Mouse (Mus musculus) C2C12 (cell line): ENCODE data around the gene Sfn. TPM values are rescaled to one million over a fixed set of nuclear protein-coding genes. Genes with fewer than 3 reads are reported as not detected.

Source experiments
- H3K27me3 ChIP-seq: one replicate; pipeline ENCODE4 v1.6.1; 2011; ENCODE audit not compliant: control insufficient read depth, insufficient read depth, insufficient read length
- H3K36me3 ChIP-seq: one replicate; pipeline ENCODE4 v1.6.1; 2011; ENCODE audit not compliant: control insufficient read depth, insufficient read depth
- H3K4me3 ChIP-seq: one replicate; pipeline ENCODE4 v1.5.1; 2011; ENCODE audit warnings: mild to moderate bottlenecking, control low read depth; ENCODE audit not compliant: poor library complexity, insufficient read depth, severe bottlenecking
- H3K79me2 ChIP-seq: one replicate; pipeline ENCODE4 v1.6.1; 2011; ENCODE audit not compliant: control insufficient read depth, insufficient read depth
- H3K79me3 ChIP-seq: one replicate; pipeline ENCODE4 v1.6.1; 2011; ENCODE audit warnings: low read depth, control low read depth
- H3ac ChIP-seq: one replicate; pipeline ENCODE3; 2011; ENCODE audit warnings: low read depth; ENCODE audit not compliant: control insufficient read depth, insufficient read length
- CEBPB ChIP-seq: IDR thresholded peaks from one replicate; pipeline ENCODE4 v1.6.1; 2011; ENCODE audit warnings: low read depth, mild to moderate bottlenecking, control low read depth, moderate library complexity
- CTCF ChIP-seq: IDR thresholded peaks from one replicate; pipeline ENCODE4 v1.5.1; 2011; ENCODE audit not compliant: control insufficient read depth, insufficient read depth, insufficient read length
- FOSL1 ChIP-seq: IDR thresholded peaks from one replicate; pipeline ENCODE4 v1.8.0; 2011; ENCODE audit warnings: mild to moderate bottlenecking, low read length; ENCODE audit not compliant: poor library complexity, insufficient read depth, severe bottlenecking
- MAX ChIP-seq: IDR thresholded peaks from one replicate; pipeline ENCODE4 v1.6.1; 2011; ENCODE audit warnings: mild to moderate bottlenecking, control low read depth
- MYOD1 ChIP-seq: IDR thresholded peaks from one replicate; pipeline ENCODE4 v1.6.1; 2011; ENCODE audit warnings: low read depth; ENCODE audit not compliant: control insufficient read depth, insufficient read length
- MYOG ChIP-seq: IDR thresholded peaks from one replicate; pipeline ENCODE4 v1.6.1; 2011; ENCODE audit not compliant: control insufficient read depth, insufficient read length; ENCODE audit errors: extremely low read depth
- USF1 ChIP-seq: IDR thresholded peaks from one replicate; pipeline ENCODE4 v1.6.1; 2011; ENCODE audit warnings: low read depth, mild to moderate bottlenecking, control low read depth, moderate library complexity
- polyA plus RNA-seq: library from polyadenylated mRNA; unstranded; fragments of >200 nt; fragmentation: generic; extraction: Trizol; gene quantifications from one replicate; pipeline ENCODE4 v1.2.1, GENCODE M21; 2012; ENCODE audit warnings: missing spikeins

Gene Sfn
- polyA plus RNA-seq, 1 experiment: 0.54 TPM

DNA sequence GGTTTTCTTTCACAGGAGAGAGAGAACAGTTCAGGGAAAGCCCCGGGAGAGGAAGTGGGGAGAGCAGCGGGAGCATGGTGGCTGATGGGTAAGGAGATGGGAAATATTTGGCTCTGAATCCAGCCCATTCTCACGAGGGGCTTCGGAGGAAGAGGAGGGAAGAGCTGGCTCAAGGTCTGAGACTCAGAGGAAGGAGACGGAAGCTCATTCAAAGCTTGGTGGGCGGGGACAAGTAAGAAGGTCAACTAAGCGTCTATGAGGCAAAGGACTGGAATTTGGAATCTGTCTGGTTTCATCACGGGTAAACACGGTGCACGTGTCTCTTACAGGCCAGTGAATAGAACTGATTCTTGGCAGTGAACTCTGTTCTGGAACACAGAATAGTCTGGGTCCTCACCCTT is 31.9 kb downstream of the Sfn start:
- H3ac ChIP-seq: no peak overlapping the region
- no peaks in the 10 kb centered on the region for H3K36me3 ChIP-seq
- no peak overlapping the region for H3K4me3 ChIP-seq
- TF ChIP-seq USF1 (no peak), FOSL1 (no peak), CEBPB (no peak), MYOD1 (no peak), MYOG (no peak), CTCF (no peak), MAX (no peak)
- H3K27me3 ChIP-seq: no peaks in the 10 kb centered on the region
- H3K79me3 ChIP-seq: no peaks in the 10 kb centered on the region
- H3K79me2 ChIP-seq: peaks cover 4% of the 10 kb centered on the region

DNA sequence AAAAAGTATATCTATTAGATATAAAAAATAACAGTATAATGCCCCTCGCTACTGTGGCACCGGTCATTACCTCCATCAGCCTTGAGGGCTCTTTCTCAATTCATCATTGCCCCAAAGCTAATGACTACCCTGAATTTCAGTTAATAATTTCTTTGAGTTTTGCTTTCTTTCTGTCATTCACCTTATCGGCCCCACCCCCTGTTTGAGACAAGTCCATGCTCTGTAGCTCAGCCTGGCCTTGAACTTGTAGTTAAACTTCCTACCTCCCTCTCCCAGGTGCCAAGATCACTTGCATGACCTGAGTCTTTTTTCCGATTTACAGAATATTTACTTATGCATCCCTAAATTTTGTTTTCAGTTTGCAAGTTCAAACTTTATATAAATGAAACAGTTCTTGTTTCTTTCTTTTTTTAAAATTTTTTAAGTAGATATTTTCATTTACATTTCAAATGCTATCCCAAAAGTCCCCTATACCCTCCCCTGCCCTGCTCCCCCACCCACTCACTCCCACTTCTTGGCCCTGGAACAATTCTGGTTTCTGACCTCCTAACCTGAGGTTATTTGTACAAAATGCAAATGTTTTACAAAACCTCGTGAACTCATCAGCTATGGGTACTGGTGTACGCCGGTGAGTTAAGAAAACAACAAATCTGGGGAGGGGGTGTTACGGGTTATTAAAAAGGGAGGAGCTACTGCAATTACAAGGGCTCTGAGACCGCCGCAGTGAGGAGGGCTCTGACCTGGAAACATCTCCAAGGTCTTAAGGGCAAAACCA is 32.5 kb downstream of the Sfn start:
- H3K36me3 ChIP-seq: no peaks in the 10 kb centered on the region
- H3K79me3 ChIP-seq: no peaks in the 10 kb centered on the region
- no peak overlapping the region for H3K4me3 ChIP-seq
- TF ChIP-seq MYOG (no peak), CTCF (no peak), FOSL1 (no peak), USF1 (no peak), MAX (no peak), MYOD1 (no peak), CEBPB (no peak)
- no peaks in the 10 kb centered on the region for H3K79me2 ChIP-seq
- H3K27me3 ChIP-seq: no peaks in the 10 kb centered on the region
- no peak overlapping the region for H3ac ChIP-seq

- Histone ChIP-seq H3K36me3 (no peaks in the 10 kb centered on the region), H3K79me3 (no peaks in the 10 kb centered on the region), H3K4me3 (no peak overlapping the region), H3K79me2 (no peaks in the 10 kb centered on the region), H3ac (no peak overlapping the region), H3K27me3 (no peaks in the 10 kb centered on the region)
- no peak for TF ChIP-seq MYOD1
- TF ChIP-seq MYOG: no peak
- TF ChIP-seq CEBPB: no peak
- no peak for TF ChIP-seq USF1
- TF ChIP-seq FOSL1: no peak
- no peak for TF ChIP-seq MAX
- TF ChIP-seq CTCF: no peak
Observed at GRCm38 (mm10) chr4:133567251-133567650, 34.7 kb downstream of the Sfn start.

GRCm38 (mm10) chr4:133563123-133563571 is 38.8 kb downstream of the Sfn start:
- TF ChIP-seq MAX: no peak
- no peak for TF ChIP-seq FOSL1
- no peak for TF ChIP-seq CTCF
- no peak for TF ChIP-seq MYOD1
- no peak for TF ChIP-seq USF1
- no peak for TF ChIP-seq MYOG
- TF ChIP-seq CEBPB: no peak
- no peak overlapping the region for H3ac ChIP-seq
- no peaks in the 10 kb centered on the region for H3K79me2 ChIP-seq
- no peaks in the 10 kb centered on the region for H3K36me3 ChIP-seq
- H3K4me3 ChIP-seq: no peak overlapping the region
- H3K79me3 ChIP-seq: no peaks in the 10 kb centered on the region
- H3K27me3 ChIP-seq: peaks cover 11% of the 10 kb centered on the region

DNA sequence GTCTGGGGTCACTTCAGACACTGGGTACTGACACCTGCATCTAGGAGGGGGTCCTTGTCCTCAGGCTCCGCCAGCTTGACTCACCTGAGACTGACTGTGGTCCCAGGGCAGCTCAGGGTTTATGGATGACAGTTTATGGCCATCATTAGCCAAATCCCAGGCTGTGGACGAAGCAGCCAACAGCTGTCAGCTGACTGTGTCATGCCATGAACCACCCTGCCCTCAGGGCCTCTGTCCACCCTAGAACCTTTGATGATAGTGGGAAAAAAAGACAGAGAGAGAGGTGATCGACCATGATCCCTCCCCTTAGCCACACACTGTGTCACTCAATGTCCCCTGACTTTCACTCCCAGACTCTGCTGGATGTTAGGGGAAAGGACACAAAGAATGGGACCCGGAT is 40.3 kb downstream of the Sfn start:
- Histone ChIP-seq H3K4me3 (no peak overlapping the region), H3ac (no peak overlapping the region), H3K79me3 (no peaks in the 10 kb centered on the region), H3K27me3 (peaks cover 26% of the 10 kb centered on the region), H3K36me3 (no peaks in the 10 kb centered on the region), H3K79me2 (no peaks in the 10 kb centered on the region)
- TF ChIP-seq MAX: no peak

GRCm38 (mm10) chr4:133559846-133560245 is 42.1 kb downstream of the Sfn start:
- TF ChIP-seq CEBPB: no peak
- Histone ChIP-seq H3K79me3 (no peaks in the 10 kb centered on the region), H3K79me2 (no peaks in the 10 kb centered on the region), H3K4me3 (no peak overlapping the region), H3K27me3 (peaks cover 40% of the 10 kb centered on the region), H3K36me3 (no peaks in the 10 kb centered on the region), H3ac (no peak overlapping the region)
